Mouse (Mus musculus) stomach, postnatal 0 days (tissue): ENCODE results near the gene Vrk3. TPM values are rescaled to one million over a fixed set of nuclear protein-coding genes. Genes with fewer than 3 reads are reported as not detected.

ENCODE experiments used
- ATAC-seq: fragments of 200-750 bp; cut with Nextera tagmentation; 2 replicates; pipeline ENCODE4 v1.8.0; 2017; ENCODE audit not compliant: low FRiP score, low TSS enrichment
- DNase-seq: peaks from one replicate; pipeline ENCODE4 v3.0.0-alpha.2; 2016; ENCODE audit warnings: low spot score
- H3K27ac ChIP-seq: fragments of 300-500 bp; sonication (generic); replicated peaks from 2 replicates; pipeline ENCODE4 v1.5.1; 2014; ENCODE audit warnings: mild to moderate bottlenecking, control low read depth
- H3K27me3 ChIP-seq: fragments of 300-500 bp; sonication (generic); 2 replicates; pipeline ENCODE4 v1.6.1; 2014; ENCODE audit warnings: low read length; ENCODE audit not compliant: control insufficient read depth, insufficient read depth
- H3K36me3 ChIP-seq: fragments of 300-500 bp; sonication (generic); 2 replicates; pipeline ENCODE4 v1.6.1; 2014; ENCODE audit warnings: low read length, mixed read lengths; ENCODE audit not compliant: control insufficient read depth, insufficient read depth
- H3K4me1 ChIP-seq: fragments of 300-500 bp; sonication (generic); replicated peaks from 2 replicates; pipeline ENCODE4 v1.6.1; 2014; ENCODE audit warnings: antibody characterized with exemption; ENCODE audit not compliant: control insufficient read depth, insufficient read depth
- H3K4me2 ChIP-seq: fragments of 300-500 bp; sonication (generic); replicated peaks from 2 replicates; pipeline ENCODE4 v1.6.1; 2014; ENCODE audit warnings: low read depth, mild to moderate bottlenecking, control low read depth, moderate library complexity
- H3K4me3 ChIP-seq: fragments of 300-500 bp; sonication (generic); 2 replicates; pipeline ENCODE4 v1.5.1; 2014; ENCODE audit warnings: low read depth, low read length, control low read depth
- H3K9ac ChIP-seq: fragments of 300-500 bp; sonication (generic); 2 replicates; pipeline ENCODE4 v1.6.1; 2014; ENCODE audit warnings: mild to moderate bottlenecking, low read length, control low read depth, mixed read lengths
- H3K9me3 ChIP-seq: fragments of 300-500 bp; sonication (generic); 2 replicates; pipeline ENCODE4 v1.6.1; 2016; ENCODE audit warnings: low read length; ENCODE audit not compliant: control insufficient read depth
- CTCF ChIP-seq: IDR thresholded peaks from 2 replicates; pipeline ENCODE4 v1.5.1; 2016; ENCODE audit warnings: antibody characterized with exemption, low read depth, mild to moderate bottlenecking, moderate library complexity
- EP300 ChIP-seq: optimal IDR thresholded peaks from 2 replicates; pipeline ENCODE3; 2016; ENCODE audit warnings: antibody characterized with exemption
- WGBS: fragments of 180-500 bp; shearing (Covaris S2); extraction: QIAGEN DNeasy Blood & Tissue Kit; methylation state at CpG from one replicate; pipeline ENCODE4 v1.1.7; 2014; 5-methylcytosine and 5-hydroxymethylcytosine counted together
- polyA plus RNA-seq: library from polyadenylated mRNA; unstranded; fragments of >200 nt; fragmentation: Nextera tagmentation; extraction: Ambion mirVana; gene quantifications from 2 replicates; pipeline ENCODE4 v1.2.1, GENCODE M21; 2015

The Vrk3 gene
- 21.7 and 22.3 TPM in 2 replicates for polyA plus RNA-seq

GRCm38 (mm10) chr7:44748101-44749044 lies at the start of gene Vrk3:
Vrk3 (plus strand) TSS chr7:44748413.
- Histone ChIP-seq H3K36me3 (peaks cover 6% of the 10 kb centered on the region), H3K27me3 (no peaks in the 10 kb centered on the region), H3K27ac (peak within 1 kb of the TSS; percentile 89), H3K4me2 (peak within 1 kb of the TSS; percentile 60), H3K9me3 (no peaks in the 10 kb centered on the region), H3K9ac (peak within 1 kb of the TSS; percentile 62), H3K4me1 (no peaks in the 10 kb centered on the region; the same call in 1 of the 2 replicates), H3K4me3 (peak within 1 kb of the TSS; percentile 58)
- TF ChIP-seq CTCF (no peak), EP300 (peak; percentile 71)
- under 1% methylated on average over 44 of the region's 44 CpGs for WGBS
- peak; percentile 95 for DNase-seq
- peak; percentile 98 for ATAC-seq

- H3K4me1 ChIP-seq = no peaks in the 10 kb centered on the region
- no peak overlapping the region for H3K9ac ChIP-seq
- no peaks in the 10 kb centered on the region for H3K9me3 ChIP-seq
- WGBS = 5% methylated on average over 6 of the region's 6 CpGs
- no peak for TF ChIP-seq EP300
- TF ChIP-seq CTCF = peak; percentile 75
- no peak overlapping the region for H3K4me3 ChIP-seq
- peak; percentile 58 for DNase-seq
- H3K36me3 ChIP-seq = no peaks in the 10 kb centered on the region
- H3K4me2 ChIP-seq = no peak overlapping the region
- H3K27ac ChIP-seq = no peak overlapping the region
- H3K27me3 ChIP-seq = no peaks in the 10 kb centered on the region
- peak; percentile 63 for ATAC-seq
Observed at GRCm38 (mm10) chr7:44701921-44702320, 46.3 kb upstream of the Vrk3 start.

GRCm38 (mm10) chr7:44702985-44703384 lies 45.2 kb upstream of the Vrk3 start:
- Histone ChIP-seq H3K9ac (no peak overlapping the region), H3K27me3 (no peaks in the 10 kb centered on the region), H3K36me3 (no peaks in the 10 kb centered on the region), H3K9me3 (no peaks in the 10 kb centered on the region), H3K4me3 (no peak overlapping the region), H3K4me2 (no peak overlapping the region), H3K4me1 (no peaks in the 10 kb centered on the region), H3K27ac (no peak overlapping the region)
- TF ChIP-seq EP300 (no peak), CTCF (no peak)
- WGBS = 73% methylated on average over 8 of the region's 8 CpGs
- no peak for DNase-seq
- ATAC-seq = no peak

- H3K27ac ChIP-seq = no peak overlapping the region
- H3K9me3 ChIP-seq = no peaks in the 10 kb centered on the region
- TF ChIP-seq CTCF (peak; percentile 75), EP300 (no peak)
- no peak overlapping the region for H3K4me3 ChIP-seq
- no peaks in the 10 kb centered on the region for H3K36me3 ChIP-seq
- H3K27me3 ChIP-seq = no peaks in the 10 kb centered on the region
- WGBS = 63% methylated on average over 3 of the region's 3 CpGs
- H3K4me2 ChIP-seq = no peak overlapping the region
- no peak overlapping the region for H3K9ac ChIP-seq
- DNase-seq (peak; percentile 64), ATAC-seq (no peak)
- H3K4me1 ChIP-seq = no peaks in the 10 kb centered on the region
Observed at GRCm38 (mm10) chr7:44704363-44704762, 43.9 kb upstream of the Vrk3 start.

GRCm38 (mm10) chr7:44705086-44705485 lies 43.1 kb upstream of the Vrk3 start:
- Histone ChIP-seq H3K9ac (no peak overlapping the region), H3K36me3 (no peaks in the 10 kb centered on the region), H3K4me3 (no peak overlapping the region), H3K4me2 (no peak overlapping the region), H3K27me3 (no peaks in the 10 kb centered on the region), H3K4me1 (no peaks in the 10 kb centered on the region), H3K27ac (no peak overlapping the region), H3K9me3 (no peaks in the 10 kb centered on the region)
- ATAC-seq (no peak), DNase-seq (no peak)
- TF ChIP-seq EP300 (no peak), CTCF (no peak)
- 88% methylated on average over 4 of the region's 4 CpGs for WGBS

- DNase-seq = no peak
- Histone ChIP-seq H3K9me3 (no peaks in the 10 kb centered on the region), H3K27me3 (no peaks in the 10 kb centered on the region), H3K9ac (no peak overlapping the region), H3K4me1 (no peaks in the 10 kb centered on the region), H3K4me3 (no peak overlapping the region), H3K27ac (no peak overlapping the region), H3K4me2 (no peak overlapping the region), H3K36me3 (no peaks in the 10 kb centered on the region)
- TF ChIP-seq EP300 (no peak), CTCF (0 out of 2 replicates have a peak, but pooled peaks have one; percentile 4)
- ATAC-seq = no peak
Observed at GRCm38 (mm10) chr7:44706322-44706721, 41.9 kb upstream of the Vrk3 start.
